Mouse (Mus musculus) right cerebral cortex, adult 18-20 months (tissue): ENCODE measurements at regions not wholly inside any gene's neighbourhood (a gene's known extent, or its start where the extent isn't known, plus 50 kb on each side); places are given as distances from the start of the nearest gene placed in this dataset.

Experiments used
- DNase-seq: peaks from one replicate; pipeline ENCODE4 v3.0.0; 2022; ENCODE audit warnings: mixed read lengths

GRCm38 (mm10) chr1:5382372-5382771, 574.7 kb downstream of the Gm37988 start:
- peak; percentile 36 for DNase-seq
